Mouse (Mus musculus): Measurements from ENCODE around the gene Ascl2.

- no peak for TF ChIP-seq CTCF (IDR thresholded peaks at IDR 0.05; ENCODE audit: low read depth)
- TF ChIP-seq EP300 (IDR thresholded peaks at IDR 0.05; ENCODE audit: low read depth), result no peak
Measured at GRCm38 (mm10) chr7:142956018-142956417, 13.0 kb downstream of the Ascl2 start.

All from liver, postnatal 0 days (tissue).